Mouse (Mus musculus): Measurements from ENCODE around the gene Gstt2. TPM values are rescaled to one million over a fixed set of nuclear protein-coding genes. Genes with fewer than 3 reads are reported as not detected.
"Not testable (repeated sequence)": the region's sequence is repeated elsewhere in the genome, so short reads cannot be mapped to it uniquely, and the experiment has no call there.

Gstt2 gene
- polyA plus RNA-seq, 1 experiment from 2014 or later: 12.0 TPM

GRCm38 (mm10) chr10:75872025-75872914 lies 35.0 kb upstream of the Gstt2 start:
- H3K4me1 ChIP-seq: peaks cover 11% of the 10 kb centered on the region
- H3K36me3 ChIP-seq: no peaks in the 10 kb centered on the region
- H3K4me2 ChIP-seq (replicated peaks): peak overlapping the region; percentile 57
- H3K9ac ChIP-seq: no peak overlapping the region
- H3K27ac ChIP-seq: 0 out of 2 replicates have a peak overlapping the region, but pooled peaks have one; percentile 72
- H3K27me3 ChIP-seq: no peaks in the 10 kb centered on the region
- no peak for ATAC-seq (ENCODE audit: insufficient number of reproducible peaks, insufficient read depth, low FRiP score, low TSS enrichment)
- no peaks in the 10 kb centered on the region for H3K9me3 ChIP-seq
- peak overlapping the region; percentile 33 for H3K4me3 ChIP-seq
- WGBS: 34% methylated on average over 10 of the region's 10 CpGs

- Histone ChIP-seq H3K9ac (no peak overlapping the region), H3K36me3 (peaks cover 18% of the 10 kb centered on the region), H3K9me3 (no peaks in the 10 kb centered on the region), H3K27ac (no peak overlapping the region), H3K27me3 (no peaks in the 10 kb centered on the region), H3K4me1 (peaks cover 17% of the 10 kb centered on the region), H3K4me3 (no peak overlapping the region), H3K4me2 (replicated peaks) (no peak overlapping the region)
- 68% methylated on average over 5 of the region's 5 CpGs for WGBS
- ATAC-seq (ENCODE audit: insufficient number of reproducible peaks, insufficient read depth, low FRiP score, low TSS enrichment): no peak
Observed at GRCm38 (mm10) chr10:75861587-75861986, 24.4 kb upstream of the Gstt2 start.

GRCm38 (mm10) chr10:75860746-75861145 lies 23.5 kb upstream of the Gstt2 start:
- 34% methylated on average over 7 of the region's 7 CpGs for WGBS
- Histone ChIP-seq H3K27me3 (no peaks in the 10 kb centered on the region), H3K27ac (peak overlapping the region; percentile 96), H3K9ac (no peak overlapping the region; the same call in 1 of the 2 replicates), H3K4me2 (replicated peaks) (peak overlapping the region; percentile 82; the same call in 1 of the 2 replicates), H3K36me3 (peaks cover 18% of the 10 kb centered on the region), H3K4me3 (no peak overlapping the region), H3K4me1 (peaks cover 17% of the 10 kb centered on the region), H3K9me3 (no peaks in the 10 kb centered on the region)
- no peak for ATAC-seq (ENCODE audit: insufficient number of reproducible peaks, insufficient read depth, low FRiP score, low TSS enrichment)

- Histone ChIP-seq H3K27ac (peak within 1 kb of the TSS; percentile 96), H3K4me2 (replicated peaks) (peak within 1 kb of the TSS; percentile 82), H3K4me3 (peak within 1 kb of the TSS; percentile 76), H3K36me3 (peaks cover 18% of the 10 kb centered on the region), H3K4me1 (peaks cover 17% of the 10 kb centered on the region), H3K9ac (peak within 1 kb of the TSS; percentile 89)
- H3K27me3 ChIP-seq, H3K9me3 ChIP-seq: not testable (repeated sequence)
- under 1% methylated on average over 46 of the region's 46 CpGs for WGBS
- ATAC-seq (ENCODE audit: insufficient number of reproducible peaks, insufficient read depth, low FRiP score, low TSS enrichment): peak; percentile 96
Observed at GRCm38 (mm10) chr10:75859786-75860470, 22.7 kb upstream of the Gstt2 start, which contains the start of gene Mif. Gene Mif (minus strand): TSS chr10:75860240.

- H3K27ac ChIP-seq: peak overlapping the region; percentile 96
- peak; percentile 67 for ATAC-seq (ENCODE audit: insufficient number of reproducible peaks, insufficient read depth, low FRiP score, low TSS enrichment)
- 2% methylated on average over 27 of the region's 27 CpGs for WGBS
Observed at GRCm38 (mm10) chr10:75859107-75859746, 22.0 kb upstream of the Gstt2 start.

GRCm38 (mm10) chr10:75857598-75857997 lies 20.4 kb upstream of the Gstt2 start:
- Histone ChIP-seq H3K9me3 (no peaks in the 10 kb centered on the region), H3K27ac (no peak overlapping the region), H3K27me3 (no peaks in the 10 kb centered on the region), H3K4me3 (no peak overlapping the region), H3K36me3 (peaks cover 18% of the 10 kb centered on the region), H3K4me1 (peaks cover 17% of the 10 kb centered on the region), H3K4me2 (replicated peaks) (no peak overlapping the region), H3K9ac (no peak overlapping the region)
- 95% methylated on average over 4 of the region's 4 CpGs for WGBS
- no peak for ATAC-seq (ENCODE audit: insufficient number of reproducible peaks, insufficient read depth, low FRiP score, low TSS enrichment)

More at GRCm38 (mm10) chr10:75859107-75859746, 22.0 kb upstream of the Gstt2 start:
- Histone ChIP-seq H3K4me3 (peak overlapping the region; percentile 76), H3K9ac (peak overlapping the region; percentile 89), H3K4me1 (peaks cover 17% of the 10 kb centered on the region), H3K4me2 (replicated peaks) (peak overlapping the region; percentile 82), H3K9me3 (no peaks in the 10 kb centered on the region), H3K36me3 (peaks cover 18% of the 10 kb centered on the region), H3K27me3 (no peaks in the 10 kb centered on the region)

GRCm38 (mm10) chr10:75856976-75857375 lies 19.8 kb upstream of the Gstt2 start:
- Histone ChIP-seq H3K27me3 (no peaks in the 10 kb centered on the region), H3K9me3 (no peaks in the 10 kb centered on the region), H3K4me1 (peaks cover 17% of the 10 kb centered on the region), H3K27ac (no peak overlapping the region), H3K9ac (no peak overlapping the region), H3K36me3 (peaks cover 18% of the 10 kb centered on the region), H3K4me3 (no peak overlapping the region), H3K4me2 (replicated peaks) (no peak overlapping the region)
- WGBS: 78% methylated on average over 3 of the region's 3 CpGs
- ATAC-seq (ENCODE audit: insufficient number of reproducible peaks, insufficient read depth, low FRiP score, low TSS enrichment): no peak

GRCm38 (mm10) chr10:75856155-75856907 lies 19.1 kb upstream of the Gstt2 start:
- no peaks in the 10 kb centered on the region for H3K9me3 ChIP-seq
- no peak for ATAC-seq (ENCODE audit: insufficient number of reproducible peaks, insufficient read depth, low FRiP score, low TSS enrichment)
- peaks cover 18% of the 10 kb centered on the region for H3K36me3 ChIP-seq
- no peak overlapping the region for H3K27ac ChIP-seq
- H3K4me2 ChIP-seq (replicated peaks): no peak overlapping the region
- H3K27me3 ChIP-seq: no peaks in the 10 kb centered on the region
- H3K4me3 ChIP-seq: no peak overlapping the region
- H3K9ac ChIP-seq: no peak overlapping the region
- 73% methylated on average over 11 of the region's 11 CpGs for WGBS
- peaks cover 23% of the 10 kb centered on the region for H3K4me1 ChIP-seq

- Histone ChIP-seq H3K27ac (no peak overlapping the region), H3K27me3 (no peaks in the 10 kb centered on the region), H3K9me3 (no peaks in the 10 kb centered on the region), H3K9ac (no peak overlapping the region), H3K36me3 (peaks cover 18% of the 10 kb centered on the region), H3K4me1 (peaks cover 21% of the 10 kb centered on the region), H3K4me3 (no peak overlapping the region), H3K4me2 (replicated peaks) (no peak overlapping the region)
- WGBS: 86% methylated on average over 15 of the region's 15 CpGs
- no peak for ATAC-seq (ENCODE audit: insufficient number of reproducible peaks, insufficient read depth, low FRiP score, low TSS enrichment)
Observed at GRCm38 (mm10) chr10:75855416-75855981, 18.3 kb upstream of the Gstt2 start.

- Histone ChIP-seq H3K27me3 (no peaks in the 10 kb centered on the region), H3K4me2 (replicated peaks) (no peak overlapping the region), H3K9me3 (no peaks in the 10 kb centered on the region), H3K36me3 (peaks cover 18% of the 10 kb centered on the region), H3K9ac (no peak overlapping the region), H3K4me3 (no peak overlapping the region), H3K4me1 (peaks cover 20% of the 10 kb centered on the region), H3K27ac (no peak overlapping the region)
- ATAC-seq (ENCODE audit: insufficient number of reproducible peaks, insufficient read depth, low FRiP score, low TSS enrichment): no peak
- 84% methylated on average over 6 of the region's 6 CpGs for WGBS
Observed at GRCm38 (mm10) chr10:75854791-75855190, 17.6 kb upstream of the Gstt2 start.

GRCm38 (mm10) chr10:75854096-75854495 lies 16.9 kb upstream of the Gstt2 start:
- no peak for ATAC-seq (ENCODE audit: insufficient number of reproducible peaks, insufficient read depth, low FRiP score, low TSS enrichment)

More at GRCm38 (mm10) chr10:75854096-75854495, 16.9 kb upstream of the Gstt2 start:
- WGBS: 52% methylated on average over 5 of the region's 5 CpGs
- Histone ChIP-seq H3K4me1 (peaks cover 19% of the 10 kb centered on the region), H3K4me3 (no peak overlapping the region), H3K9me3 (no peaks in the 10 kb centered on the region), H3K9ac (no peak overlapping the region), H3K27me3 (no peaks in the 10 kb centered on the region), H3K27ac (no peak overlapping the region), H3K4me2 (replicated peaks) (no peak overlapping the region), H3K36me3 (peaks cover 18% of the 10 kb centered on the region)
